Mouse (Mus musculus): ENCODE measurements at regions not wholly inside any gene's neighbourhood (a gene's known extent, or its start where the extent isn't known, plus 50 kb on each side); places are given as distances from the start of the nearest gene placed in this dataset.

GRCm38 (mm10) chr7:84800966-84801365 lies 52.4 kb upstream of the Olfr291 start:
- peaks cover 5% of the 10 kb centered on the region for H3K4me1 ChIP-seq (ENCODE audit: control insufficient read depth, insufficient read depth, low read length)
- H3K27ac ChIP-seq (ENCODE audit: insufficient read depth, low read depth, low read length): no peak overlapping the region
- WGBS: 24% methylated on average over 12 of the region's 12 CpGs
- TF ChIP-seq CTCF (IDR thresholded peaks at IDR 0.05; ENCODE audit: insufficient read depth, low read depth, low read length) (no peak), POLR2A (IDR thresholded peaks at IDR 0.05; ENCODE audit: insufficient read depth, low read depth, low read length) (no peak)
- H3K4me3 ChIP-seq (ENCODE audit: insufficient read depth, low read depth, low read length): no peak overlapping the region

- Histone ChIP-seq H3K4me3 (ENCODE audit: insufficient read depth, low read depth, low read length) (no peak overlapping the region), H3K4me1 (ENCODE audit: control insufficient read depth, insufficient read depth, low read length) (no peaks in the 10 kb centered on the region), H3K27ac (ENCODE audit: insufficient read depth, low read depth, low read length) (no peak overlapping the region)
- WGBS: 0% methylated on average over 1 of the region's 1 CpGs
- TF ChIP-seq POLR2A (IDR thresholded peaks at IDR 0.05; ENCODE audit: insufficient read depth, low read depth, low read length) (no peak), CTCF (IDR thresholded peaks at IDR 0.05; ENCODE audit: insufficient read depth, low read depth, low read length) (no peak)
Observed at GRCm38 (mm10) chr7:84794655-84795054, 58.7 kb upstream of the Olfr291 start.

DNA sequence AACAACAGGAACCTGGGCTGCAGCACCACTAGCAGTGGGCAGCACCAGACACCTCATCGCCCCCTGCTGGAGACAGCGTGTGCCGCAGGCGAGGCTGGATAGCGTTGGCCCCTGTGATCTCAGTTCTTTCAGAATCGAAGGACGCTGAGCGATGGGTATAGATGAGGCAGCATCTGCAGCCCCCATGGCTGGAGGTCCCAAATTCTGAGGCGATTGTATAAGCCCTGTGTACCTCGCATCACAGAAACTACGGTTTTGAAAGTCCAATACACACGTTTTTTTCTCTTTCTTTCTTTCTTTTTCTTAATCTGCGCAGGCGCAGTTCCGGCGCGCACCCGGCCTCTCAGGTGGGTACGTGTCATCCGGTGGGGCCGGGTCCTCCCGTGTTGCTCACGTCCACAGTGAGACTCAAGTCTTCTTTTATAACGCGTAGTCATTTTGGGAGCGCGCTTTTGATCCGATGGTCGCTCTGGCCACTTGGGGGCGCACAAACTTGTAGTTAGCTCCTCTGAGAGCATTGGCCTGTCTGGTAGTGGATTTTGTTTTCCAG lies 74.0 kb upstream of the Olfr291 start:
- TF ChIP-seq CTCF (IDR thresholded peaks at IDR 0.05; ENCODE audit: insufficient read depth, low read depth, low read length) (peak; percentile 82; the same call in 1 of the 2 replicates), POLR2A (IDR thresholded peaks at IDR 0.05; ENCODE audit: insufficient read depth, low read depth, low read length) (no peak)
- under 1% methylated on average over 30 of the region's 30 CpGs for WGBS
- Histone ChIP-seq H3K4me3 (ENCODE audit: insufficient read depth, low read depth, low read length) (peak overlapping the region; percentile 73), H3K4me1 (ENCODE audit: control insufficient read depth, insufficient read depth, low read length) (no peaks in the 10 kb centered on the region), H3K27ac (ENCODE audit: insufficient read depth, low read depth, low read length) (0 out of 2 replicates have a peak overlapping the region, but pooled peaks have one; percentile 23)

DNA sequence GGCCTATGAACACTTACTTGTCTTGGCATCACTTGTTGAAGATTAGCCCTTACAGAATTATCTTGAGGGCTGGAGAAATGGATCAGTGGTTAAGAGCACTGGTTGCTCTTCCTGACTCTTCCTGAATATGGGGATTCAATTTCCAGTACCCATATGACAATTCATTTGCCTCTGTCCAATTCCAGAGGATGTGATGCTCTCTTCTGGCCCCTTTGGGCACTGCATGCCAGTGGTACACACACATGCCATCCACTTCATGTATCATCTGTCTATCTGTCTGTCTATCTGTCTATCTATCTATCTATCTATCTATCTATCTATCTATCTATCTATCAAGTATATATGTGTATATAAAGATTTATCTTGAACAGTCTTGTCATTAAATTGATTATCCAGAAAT lies 75.7 kb upstream of the Olfr291 start:
- no peaks in the 10 kb centered on the region for H3K4me1 ChIP-seq (ENCODE audit: control insufficient read depth, insufficient read depth, low read length)
- H3K27ac ChIP-seq (ENCODE audit: insufficient read depth, low read depth, low read length): no peak overlapping the region
- TF ChIP-seq POLR2A (IDR thresholded peaks at IDR 0.05; ENCODE audit: insufficient read depth, low read depth, low read length) (no peak), CTCF (IDR thresholded peaks at IDR 0.05; ENCODE audit: insufficient read depth, low read depth, low read length) (no peak)
- no peak overlapping the region for H3K4me3 ChIP-seq (ENCODE audit: insufficient read depth, low read depth, low read length)

DNA sequence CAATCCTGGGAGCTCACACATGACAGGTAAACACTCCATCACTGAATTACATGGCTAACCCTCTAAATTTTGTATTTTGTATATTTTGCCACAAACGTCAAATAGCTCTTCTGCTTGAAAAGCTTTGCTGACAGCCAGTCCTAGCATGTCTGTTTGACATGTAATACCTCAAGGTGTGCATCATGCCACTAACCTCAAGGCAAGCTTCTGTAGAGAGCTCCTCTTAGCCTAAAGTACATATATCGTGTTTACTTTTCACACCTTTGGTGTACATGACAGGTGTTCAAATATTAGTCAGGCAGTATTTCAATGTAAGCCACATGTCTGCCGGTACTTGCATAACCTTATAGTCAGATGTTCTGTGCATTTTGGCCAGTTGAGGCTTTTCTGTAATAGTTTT lies 66.5 kb upstream of the Zfand6 start:
- Histone ChIP-seq H3K4me3 (ENCODE audit: insufficient read depth, low read depth, low read length) (no peak overlapping the region), H3K27ac (ENCODE audit: insufficient read depth, low read depth, low read length) (no peak overlapping the region), H3K4me1 (ENCODE audit: control insufficient read depth, insufficient read depth, low read length) (no peaks in the 10 kb centered on the region)
- WGBS: 86% methylated on average over 3 of the region's 3 CpGs
- TF ChIP-seq CTCF (IDR thresholded peaks at IDR 0.05; ENCODE audit: insufficient read depth, low read depth, low read length) (no peak), POLR2A (IDR thresholded peaks at IDR 0.05; ENCODE audit: insufficient read depth, low read depth, low read length) (no peak)

GRCm38 (mm10) chr7:84753361-84753760 lies 63.6 kb upstream of the Zfand6 start:
- Histone ChIP-seq H3K4me1 (ENCODE audit: control insufficient read depth, insufficient read depth, low read length) (peaks cover 6% of the 10 kb centered on the region), H3K4me3 (ENCODE audit: insufficient read depth, low read depth, low read length) (no peak overlapping the region), H3K27ac (ENCODE audit: insufficient read depth, low read depth, low read length) (no peak overlapping the region)
- TF ChIP-seq POLR2A (IDR thresholded peaks at IDR 0.05; ENCODE audit: insufficient read depth, low read depth, low read length) (no peak), CTCF (IDR thresholded peaks at IDR 0.05; ENCODE audit: insufficient read depth, low read depth, low read length) (no peak)
- 94% methylated on average over 1 of the region's 1 CpGs for WGBS

DNA sequence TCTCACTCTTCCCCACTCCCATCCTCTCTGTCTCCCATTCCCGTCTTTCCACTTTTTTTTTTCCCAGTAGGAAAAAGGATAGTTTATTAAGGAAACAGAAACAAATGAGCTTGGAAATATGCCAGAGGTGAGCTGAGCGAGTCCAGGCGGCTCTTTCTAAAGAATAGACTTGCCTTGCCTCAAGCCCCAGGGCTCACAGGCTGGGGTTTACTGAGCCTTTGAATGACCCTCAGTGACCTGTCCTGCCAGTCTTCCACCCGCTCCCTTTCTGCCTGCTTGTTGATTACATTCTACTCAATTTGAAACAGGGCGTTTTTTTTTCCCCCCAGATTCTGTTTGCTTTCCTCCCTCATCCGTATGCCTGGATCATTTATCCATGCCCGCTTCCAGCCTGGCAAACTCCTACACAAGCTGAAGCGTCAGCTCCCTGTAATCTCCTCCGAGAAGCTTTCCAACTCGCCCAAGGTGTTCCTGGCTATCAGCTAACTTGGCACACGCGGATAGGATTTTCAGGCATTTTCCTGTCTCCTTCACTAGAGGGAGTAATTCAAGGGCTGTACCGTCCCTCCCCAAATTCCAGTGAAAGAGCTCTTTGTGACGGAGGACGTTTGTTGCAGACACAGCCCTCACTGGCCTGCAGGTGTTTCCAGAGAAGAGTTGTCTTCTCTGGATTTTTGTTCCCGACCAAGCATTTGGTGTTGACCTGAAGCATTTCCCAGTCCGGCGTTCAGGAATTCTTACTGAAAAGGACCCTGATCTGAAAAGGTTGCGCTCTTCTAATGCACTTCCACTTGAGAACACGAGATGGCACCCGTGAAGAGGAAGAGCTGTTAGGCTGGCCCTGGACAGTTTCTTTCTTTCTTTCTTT lies 59.9 kb upstream of the Zfand6 start:
- TF ChIP-seq CTCF (IDR thresholded peaks at IDR 0.05; ENCODE audit: insufficient read depth, low read depth, low read length) (peak; percentile 68), POLR2A (IDR thresholded peaks at IDR 0.05; ENCODE audit: insufficient read depth, low read depth, low read length) (no peak)
- H3K27ac ChIP-seq (ENCODE audit: insufficient read depth, low read depth, low read length): no peak overlapping the region
- H3K4me1 ChIP-seq (ENCODE audit: control insufficient read depth, insufficient read depth, low read length): peaks cover 6% of the 10 kb centered on the region
- 3% methylated on average over 21 of the region's 21 CpGs for WGBS
- H3K4me3 ChIP-seq (ENCODE audit: insufficient read depth, low read depth, low read length): peak overlapping the region; percentile 65

DNA sequence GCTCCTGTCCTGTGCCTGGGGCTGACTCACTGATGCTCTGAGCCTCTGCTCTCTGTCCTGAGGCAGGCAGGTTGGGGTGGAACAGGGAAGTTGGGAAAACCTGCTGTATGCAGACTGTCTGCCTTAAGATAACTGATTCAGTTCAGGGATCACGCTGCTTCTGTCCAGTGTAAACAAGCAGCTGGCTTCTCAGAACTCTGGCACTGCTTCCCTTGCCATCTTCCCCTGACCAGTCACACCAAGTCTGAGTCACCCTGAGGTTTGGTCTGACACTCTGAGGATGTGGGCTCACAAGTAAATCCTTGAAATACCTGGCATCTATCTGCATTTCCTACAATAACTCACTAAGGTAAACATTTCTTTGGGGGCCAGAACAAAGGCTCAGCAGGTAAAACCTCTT lies 58.1 kb upstream of the Zfand6 start:
- TF ChIP-seq CTCF (IDR thresholded peaks at IDR 0.05; ENCODE audit: insufficient read depth, low read depth, low read length): no peak
- TF ChIP-seq POLR2A (IDR thresholded peaks at IDR 0.05; ENCODE audit: insufficient read depth, low read depth, low read length): no peak
- Histone ChIP-seq H3K4me1 (ENCODE audit: control insufficient read depth, insufficient read depth, low read length) (peaks cover 6% of the 10 kb centered on the region), H3K4me3 (ENCODE audit: insufficient read depth, low read depth, low read length) (no peak overlapping the region), H3K27ac (ENCODE audit: insufficient read depth, low read depth, low read length) (no peak overlapping the region)
- 68% methylated on average over 1 of the region's 1 CpGs for WGBS

GRCm38 (mm10) chr7:84744321-84745070 lies 54.7 kb upstream of the Zfand6 start:
- no peak overlapping the region for H3K27ac ChIP-seq (ENCODE audit: insufficient read depth, low read depth, low read length)
- no peak overlapping the region for H3K4me3 ChIP-seq (ENCODE audit: insufficient read depth, low read depth, low read length)
- WGBS: 94% methylated on average over 5 of the region's 5 CpGs
- H3K4me1 ChIP-seq (ENCODE audit: control insufficient read depth, insufficient read depth, low read length): peaks cover 1% of the 10 kb centered on the region
- TF ChIP-seq POLR2A (IDR thresholded peaks at IDR 0.05; ENCODE audit: insufficient read depth, low read depth, low read length) (no peak), CTCF (IDR thresholded peaks at IDR 0.05; ENCODE audit: insufficient read depth, low read depth, low read length) (no peak)
